Mouse (Mus musculus) neural tube, embryonic 15.5 days (tissue): Measurements from ENCODE around the gene Hoxd12. TPM values are rescaled to one million over a fixed set of nuclear protein-coding genes. Genes with fewer than 3 reads are reported as not detected.

Experiments
- ATAC-seq: fragments of 200-750 bp; cut with Nextera tagmentation; 2 replicates; pipeline ENCODE4 v1.8.0; 2017; ENCODE audit warnings: mild to moderate bottlenecking, moderate TSS enrichment, moderate library complexity; ENCODE audit not compliant: low FRiP score
- H3K27ac ChIP-seq: fragments of 300-500 bp; sonication (generic); replicated peaks from 2 replicates; pipeline ENCODE4 v1.5.1; 2015; ENCODE audit warnings: mild to moderate bottlenecking, inconsistent platforms
- H3K27me3 ChIP-seq: fragments of 300-500 bp; sonication (generic); replicated peaks from 2 replicates; pipeline ENCODE4 v1.6.1; 2015; ENCODE audit warnings: inconsistent platforms
- H3K36me3 ChIP-seq: fragments of 300-500 bp; sonication (generic); 2 replicates; pipeline ENCODE4 v1.6.1; 2015; ENCODE audit warnings: inconsistent platforms
- H3K4me1 ChIP-seq: fragments of 300-500 bp; sonication (generic); 2 replicates; pipeline ENCODE4 v1.6.1; 2015; ENCODE audit warnings: inconsistent platforms
- H3K4me2 ChIP-seq: fragments of 300-500 bp; sonication (generic); 2 replicates; pipeline ENCODE4 v1.6.1; 2015; ENCODE audit warnings: inconsistent platforms, mild to moderate bottlenecking, moderate library complexity
- H3K4me3 ChIP-seq: fragments of 300-500 bp; sonication (generic); replicated peaks from 2 replicates; pipeline ENCODE4 v1.5.1; 2015; ENCODE audit warnings: mild to moderate bottlenecking, inconsistent platforms
- H3K9ac ChIP-seq: fragments of 300-500 bp; sonication (generic); replicated peaks from 2 replicates; pipeline ENCODE4 v1.6.1; 2015; ENCODE audit warnings: mild to moderate bottlenecking, inconsistent platforms
- H3K9me3 ChIP-seq: fragments of 300-500 bp; sonication (generic); replicated peaks from 2 replicates; pipeline ENCODE4 v1.6.1; 2016; ENCODE audit warnings: inconsistent platforms
- WGBS: fragments of 180-500 bp; shearing (Covaris S2); methylation state at CpG from one replicate; pipeline ENCODE4 v1.1.7; 2015; ENCODE audit warnings: mixed read lengths; 5-methylcytosine and 5-hydroxymethylcytosine counted together
- polyA plus RNA-seq: library from polyadenylated mRNA; unstranded; fragments of >200 nt; fragmentation: Nextera tagmentation; extraction: Ambion mirVana; gene quantifications from 2 replicates; pipeline ENCODE4 v1.2.1, GENCODE M21; 2015

Hoxd12 gene
- polyA plus RNA-seq, 1 experiment from 2014 or later, result 0.38 TPM

DNA sequence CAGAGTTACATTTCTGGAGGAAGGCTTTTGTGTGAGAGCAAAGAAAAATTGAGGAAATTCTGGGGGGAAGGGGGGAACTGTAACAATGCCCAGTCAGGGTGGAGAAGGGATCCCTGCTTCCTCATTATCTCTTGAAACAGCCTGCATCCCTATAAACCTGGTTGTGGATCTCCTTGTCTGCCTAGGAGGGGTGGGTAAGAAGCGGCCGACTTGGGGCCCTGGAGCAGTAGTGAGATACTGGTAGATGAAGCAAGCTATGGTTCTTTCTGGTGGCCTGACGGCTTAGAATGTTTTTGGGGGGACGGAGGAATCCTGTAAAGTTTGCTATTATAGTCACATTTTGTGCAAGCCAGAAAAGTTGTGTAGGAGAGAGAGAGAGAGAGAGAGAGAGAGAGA, 18.6 kb downstream of the Hoxd12 start:
- H3K4me1 ChIP-seq, result peaks cover 46% of the 10 kb centered on the region
- peak overlapping the region; percentile 50 for H3K4me3 ChIP-seq
- peaks cover 51% of the 10 kb centered on the region for H3K27me3 ChIP-seq
- H3K9me3 ChIP-seq, result no peaks in the 10 kb centered on the region
- no peaks in the 10 kb centered on the region for H3K36me3 ChIP-seq
- H3K27ac ChIP-seq, result peak overlapping the region; percentile 84
- H3K4me2 ChIP-seq, result peak overlapping the region; percentile 68
- peak overlapping the region; percentile 47 for H3K9ac ChIP-seq
- ATAC-seq, result no peak
- 6% methylated on average over 4 of the region's 4 CpGs for WGBS

DNA sequence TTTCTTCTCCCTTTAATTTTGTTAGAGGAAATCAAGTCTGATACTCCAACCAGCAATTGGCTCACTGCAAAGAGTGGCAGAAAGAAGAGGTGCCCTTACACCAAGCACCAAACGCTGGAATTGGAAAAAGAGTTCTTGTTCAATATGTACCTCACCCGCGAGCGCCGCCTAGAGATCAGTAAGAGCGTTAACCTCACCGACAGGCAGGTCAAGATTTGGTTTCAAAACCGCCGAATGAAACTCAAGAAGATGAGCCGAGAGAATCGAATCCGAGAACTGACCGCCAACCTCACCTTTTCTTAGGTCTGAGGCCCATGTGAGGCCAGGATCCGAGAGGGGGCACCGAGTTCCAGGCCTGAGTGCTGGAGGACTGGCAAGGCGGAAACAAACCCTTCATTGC, 19.3 kb downstream of the Hoxd12 start:
- 2% methylated on average over 16 of the region's 16 CpGs for WGBS
- H3K9ac ChIP-seq, result no peak overlapping the region
- H3K9me3 ChIP-seq, result no peaks in the 10 kb centered on the region
- H3K36me3 ChIP-seq, result no peaks in the 10 kb centered on the region
- peak overlapping the region; percentile 68 for H3K4me2 ChIP-seq
- ATAC-seq, result no peak
- peaks cover 51% of the 10 kb centered on the region for H3K27me3 ChIP-seq
- H3K27ac ChIP-seq, result peak overlapping the region; percentile 84
- H3K4me1 ChIP-seq, result peaks cover 46% of the 10 kb centered on the region
- peak overlapping the region; percentile 50 for H3K4me3 ChIP-seq

DNA sequence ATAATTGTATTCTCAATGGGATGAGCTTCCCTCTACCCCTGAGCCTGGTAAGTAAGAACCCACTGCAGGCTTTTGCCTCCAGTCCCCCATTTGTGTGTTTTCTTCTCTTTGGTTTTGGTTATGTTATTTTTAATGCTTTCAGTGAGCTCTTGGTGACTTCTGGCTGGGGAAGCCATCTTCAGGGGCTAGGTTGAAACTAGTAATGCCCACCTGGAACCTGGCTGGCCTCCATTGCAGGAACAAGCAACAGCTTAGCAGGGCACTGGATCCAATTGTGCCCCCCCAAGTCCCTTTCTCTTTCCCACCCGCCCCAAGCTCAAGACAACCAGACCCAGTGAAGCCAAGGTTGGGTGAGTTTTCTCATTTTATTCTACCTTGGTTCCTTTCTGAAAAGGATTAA, 20.6 kb downstream of the Hoxd12 start:
- Histone ChIP-seq H3K27me3 (peaks cover 50% of the 10 kb centered on the region), H3K9ac (0 out of 2 replicates have a peak overlapping the region, but pooled peaks have one; percentile 10), H3K9me3 (no peaks in the 10 kb centered on the region), H3K36me3 (no peaks in the 10 kb centered on the region), H3K27ac (peak overlapping the region; percentile 28; the same call in 1 of the 2 replicates), H3K4me1 (peaks cover 56% of the 10 kb centered on the region), H3K4me2 (peak overlapping the region; percentile 68), H3K4me3 (peak overlapping the region; percentile 50; the same call in 1 of the 2 replicates)
- WGBS, result 11% methylated on average over 1 of the region's 1 CpGs
- no peak for ATAC-seq

DNA sequence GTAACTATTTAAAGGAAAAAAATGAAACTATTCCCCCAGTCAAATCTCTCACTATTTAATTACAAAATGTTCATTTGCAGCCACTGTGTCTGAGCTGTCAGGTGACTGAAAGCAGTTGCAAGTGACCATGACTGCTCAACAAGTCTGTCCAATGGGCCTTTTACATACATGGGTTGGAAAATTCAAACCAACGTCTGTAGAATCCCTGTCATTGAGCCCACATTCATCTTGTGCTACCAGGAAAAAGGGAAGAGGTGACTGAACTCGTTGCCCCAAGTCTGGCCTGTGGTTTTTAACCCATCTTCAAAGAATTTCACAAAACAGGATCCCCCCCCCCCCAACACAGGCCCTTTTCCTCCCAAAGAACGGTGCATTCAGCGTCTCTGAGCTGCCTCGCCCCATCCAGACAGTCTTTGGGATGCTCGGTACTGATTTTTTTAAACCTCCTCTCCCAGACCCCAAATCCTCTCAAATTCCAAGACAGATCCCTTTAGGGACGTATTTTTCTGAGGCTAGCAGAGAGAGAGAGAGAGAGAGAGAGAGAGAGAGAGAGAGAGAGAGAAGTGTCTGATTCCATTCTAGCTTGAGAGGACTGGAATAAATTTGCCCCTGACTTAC, 21.1 kb downstream of the Hoxd12 start:
- Histone ChIP-seq H3K27me3 (peaks cover 53% of the 10 kb centered on the region), H3K9me3 (no peaks in the 10 kb centered on the region), H3K9ac (peak overlapping the region; percentile 32; the same call in 1 of the 2 replicates), H3K4me3 (peak overlapping the region; percentile 50), H3K36me3 (no peaks in the 10 kb centered on the region), H3K4me2 (peak overlapping the region; percentile 68), H3K27ac (peak overlapping the region; percentile 89), H3K4me1 (peaks cover 60% of the 10 kb centered on the region)
- 13% methylated on average over 7 of the region's 7 CpGs for WGBS
- no peak for ATAC-seq

DNA sequence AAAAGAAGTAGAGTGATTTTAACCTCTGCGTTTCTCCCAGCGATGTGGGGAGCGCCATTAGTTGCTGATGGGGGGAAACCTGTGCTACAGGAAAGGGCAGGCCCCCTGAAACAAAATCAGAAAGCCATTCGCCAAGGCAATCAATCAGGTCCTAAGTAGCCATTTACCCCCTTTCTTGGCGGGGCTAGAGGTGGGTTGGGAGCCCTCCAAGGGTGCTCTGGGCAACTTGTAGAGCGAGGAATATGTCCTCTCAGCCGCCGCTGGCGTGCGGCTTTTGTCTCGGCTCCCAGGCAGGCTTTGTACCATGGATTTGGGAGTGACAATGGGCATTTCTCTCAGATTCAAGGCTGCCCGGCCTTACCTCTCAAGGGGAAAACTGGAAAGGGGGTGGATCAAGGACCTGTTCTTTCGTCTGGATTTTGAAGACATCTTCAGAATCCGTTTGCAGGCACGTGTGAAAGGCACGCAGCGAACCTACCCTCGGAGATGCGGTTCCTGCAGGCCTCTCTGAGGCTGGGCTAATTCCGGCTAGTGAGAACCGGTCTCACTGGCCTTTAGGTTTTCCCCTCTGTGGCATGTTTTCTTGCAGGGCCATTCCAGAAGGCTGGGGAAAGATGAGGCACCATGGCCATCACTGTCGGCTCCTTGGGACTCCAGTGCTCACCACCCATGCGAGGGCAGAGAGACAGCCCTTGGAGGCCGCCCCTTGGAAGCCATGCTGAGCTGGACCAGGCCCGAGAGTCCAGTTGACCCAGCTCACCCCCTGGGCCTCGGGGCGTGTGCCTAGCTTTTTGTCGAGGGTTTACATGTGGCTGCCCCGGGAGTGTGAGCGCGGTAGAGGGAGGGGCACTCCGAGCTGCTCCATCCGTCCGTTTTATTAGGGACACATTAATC, 21.9 kb downstream of the Hoxd12 start:
- Histone ChIP-seq H3K9ac (peak overlapping the region; percentile 63), H3K36me3 (no peaks in the 10 kb centered on the region), H3K27ac (peak overlapping the region; percentile 89), H3K27me3 (peaks cover 49% of the 10 kb centered on the region), H3K4me3 (peak overlapping the region; percentile 50), H3K9me3 (no peaks in the 10 kb centered on the region), H3K4me2 (peak overlapping the region; percentile 68), H3K4me1 (peaks cover 52% of the 10 kb centered on the region)
- 3% methylated on average over 34 of the region's 34 CpGs for WGBS
- ATAC-seq, result peak; percentile 8; the same call in 1 of the 2 replicates

DNA sequence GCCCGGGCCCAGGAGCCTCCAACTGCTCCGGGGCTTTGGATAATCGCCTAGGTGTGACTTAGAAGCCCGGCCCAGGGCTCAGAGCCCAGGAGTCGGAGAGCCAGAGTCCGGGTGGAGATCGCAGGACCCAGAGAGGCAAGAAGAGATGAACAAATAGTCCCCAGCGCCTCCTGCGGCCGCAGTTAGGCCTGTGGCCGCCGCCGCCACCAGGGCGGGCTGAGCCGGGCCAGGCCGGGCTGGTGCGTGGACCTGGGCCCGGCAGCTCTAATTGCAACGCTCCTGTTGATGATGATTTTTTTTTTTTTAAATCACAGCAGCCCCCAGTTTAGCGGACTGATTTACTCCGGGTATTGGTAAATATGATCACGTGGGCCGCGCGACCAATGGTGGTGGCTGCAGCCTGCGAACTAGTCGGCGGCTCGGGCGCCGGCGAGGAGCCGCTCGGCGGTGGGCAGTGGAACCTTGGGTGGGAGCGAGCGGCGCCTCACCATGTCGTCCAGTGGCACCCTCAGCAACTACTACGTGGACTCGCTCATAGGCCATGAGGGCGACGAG, 22.8 kb downstream of the Hoxd12 start, which contains the start of gene Hoxd9:
Hoxd9 (plus strand) TSS at position 161 of the 555 bp plus-strand sequence.
- Histone ChIP-seq H3K4me2 (peak within 1 kb of the TSS; percentile 68), H3K27me3 (peaks cover 39% of the 10 kb centered on the region), H3K4me3 (peak within 1 kb of the TSS; percentile 50), H3K4me1 (peaks cover 45% of the 10 kb centered on the region), H3K36me3 (no peaks in the 10 kb centered on the region), H3K27ac (peak within 1 kb of the TSS; percentile 89), H3K9ac (peak within 1 kb of the TSS; percentile 63), H3K9me3 (no peaks in the 10 kb centered on the region)
- peak; percentile 76 for ATAC-seq
- WGBS, result under 1% methylated on average over 43 of the region's 43 CpGs

DNA sequence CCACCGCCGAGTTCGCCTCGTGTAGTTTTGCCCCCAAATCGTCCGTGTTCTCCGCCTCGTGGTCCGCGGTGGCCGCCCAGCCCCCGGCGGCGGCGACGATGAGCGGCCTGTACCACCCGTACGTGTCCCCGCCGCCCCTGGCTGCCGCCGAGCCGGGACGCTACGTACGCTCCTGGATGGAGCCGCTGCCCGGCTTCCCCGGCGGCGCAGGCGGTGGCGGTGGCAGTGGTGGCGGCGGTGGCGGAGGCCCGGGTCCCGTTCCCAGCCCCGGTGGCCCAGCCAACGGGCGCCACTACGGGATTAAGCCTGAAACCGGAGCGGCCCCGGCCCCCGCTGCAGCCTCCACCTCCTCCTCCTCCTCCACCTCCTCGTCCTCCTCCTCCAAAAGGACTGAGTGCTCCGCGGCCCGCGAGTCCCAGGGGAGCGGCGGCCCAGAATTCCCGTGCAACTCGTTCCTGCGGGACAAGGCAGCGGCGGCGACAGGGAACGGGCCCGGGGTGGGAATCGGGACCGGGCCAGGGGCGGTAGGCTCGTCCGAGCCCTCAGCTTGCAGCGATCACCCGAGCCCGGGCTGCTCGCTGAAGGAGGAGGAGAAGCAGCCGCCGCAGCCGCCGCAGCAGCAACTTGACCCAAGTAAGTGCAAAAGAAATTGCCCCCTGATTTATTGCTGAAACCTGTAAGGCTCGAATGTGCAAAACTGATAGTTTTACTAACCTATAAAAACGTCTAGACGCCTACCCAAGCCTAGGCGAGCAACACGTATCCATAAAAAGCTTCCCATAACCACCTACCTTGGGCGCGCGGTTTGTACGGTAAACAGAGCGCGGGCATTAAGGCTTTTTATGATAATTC, 23.6 kb downstream of the Hoxd12 start:
- H3K4me1 ChIP-seq, result peaks cover 42% of the 10 kb centered on the region
- under 1% methylated on average over 79 of the region's 86 CpGs for WGBS
- peak overlapping the region; percentile 63 for H3K9ac ChIP-seq
- no peaks in the 10 kb centered on the region for H3K9me3 ChIP-seq
- peak overlapping the region; percentile 68 for H3K4me2 ChIP-seq
- H3K36me3 ChIP-seq, result no peaks in the 10 kb centered on the region
- H3K27me3 ChIP-seq, result peaks cover 33% of the 10 kb centered on the region
- H3K27ac ChIP-seq, result peak overlapping the region; percentile 89
- H3K4me3 ChIP-seq, result peak overlapping the region; percentile 50
- ATAC-seq, result peak; percentile 34; the same call in 1 of the 2 replicates

DNA sequence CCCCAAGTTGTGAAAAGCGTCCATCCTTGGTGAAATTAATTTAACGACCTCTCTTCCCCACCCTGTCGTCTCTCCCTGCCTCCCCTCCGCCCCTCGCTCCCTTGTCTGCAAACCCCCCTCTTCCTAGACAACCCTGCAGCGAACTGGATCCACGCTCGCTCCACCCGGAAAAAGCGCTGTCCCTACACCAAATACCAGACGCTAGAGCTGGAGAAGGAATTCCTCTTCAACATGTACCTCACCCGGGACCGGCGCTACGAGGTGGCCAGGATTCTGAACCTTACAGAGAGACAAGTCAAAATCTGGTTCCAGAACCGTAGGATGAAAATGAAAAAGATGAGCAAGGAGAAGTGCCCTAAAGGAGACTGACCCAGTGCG, 24.2 kb downstream of the Hoxd12 start:
- Histone ChIP-seq H3K36me3 (no peaks in the 10 kb centered on the region), H3K27ac (peak overlapping the region; percentile 89), H3K9me3 (no peaks in the 10 kb centered on the region), H3K4me2 (peak overlapping the region; percentile 68), H3K27me3 (peaks cover 30% of the 10 kb centered on the region), H3K9ac (peak overlapping the region; percentile 63), H3K4me1 (peaks cover 48% of the 10 kb centered on the region), H3K4me3 (peak overlapping the region; percentile 50)
- WGBS, result 2% methylated on average over 17 of the region's 17 CpGs
- 0 out of 2 replicates have a peak, but pooled peaks have one; percentile 5 for ATAC-seq

DNA sequence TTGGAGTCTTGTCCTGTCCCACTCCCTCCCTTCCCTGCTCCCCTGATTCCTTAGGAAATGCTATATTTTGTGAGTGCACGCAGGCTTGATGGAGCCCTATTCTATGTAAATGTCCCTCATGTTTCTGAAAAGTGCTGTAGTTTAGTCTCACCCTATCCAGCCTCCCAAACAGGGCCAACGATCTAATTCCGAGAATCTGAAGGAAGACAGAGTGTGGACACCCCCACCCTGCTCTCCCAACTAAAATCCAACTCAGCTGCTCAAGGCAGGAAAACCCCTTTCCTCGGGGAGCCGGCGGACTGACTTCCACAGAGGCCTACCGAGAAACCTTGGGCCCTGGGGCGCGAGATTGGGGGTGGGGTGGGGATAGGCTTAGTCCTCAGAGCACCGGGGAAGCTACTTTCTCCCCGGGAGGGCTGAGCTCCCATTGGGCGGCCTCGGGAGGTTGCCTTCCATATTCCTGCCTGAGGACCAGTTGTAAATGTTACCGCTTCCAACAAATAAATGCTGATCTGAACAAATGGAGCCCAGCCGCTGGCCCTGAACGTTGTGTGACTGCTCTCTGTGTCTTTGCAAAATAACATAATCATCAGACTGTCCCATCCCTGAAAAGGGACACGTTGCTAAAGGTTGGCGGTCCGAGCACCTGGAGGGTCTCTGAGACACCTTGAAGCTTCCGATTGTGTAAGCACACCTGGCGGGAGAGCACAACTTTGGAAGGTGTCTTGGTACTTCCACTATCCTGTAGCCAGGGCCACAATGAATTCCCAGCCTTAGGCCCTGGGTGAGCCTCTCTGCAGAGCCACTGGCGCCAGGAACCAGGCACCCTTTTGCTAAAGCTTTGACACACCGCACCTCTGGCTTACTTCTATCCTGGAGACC, 25.1 kb downstream of the Hoxd12 start:
- 6% methylated on average over 23 of the region's 23 CpGs for WGBS
- H3K4me2 ChIP-seq, result peak overlapping the region; percentile 68
- H3K4me3 ChIP-seq, result peak overlapping the region; percentile 50
- H3K9me3 ChIP-seq, result no peaks in the 10 kb centered on the region
- no peak for ATAC-seq
- no peaks in the 10 kb centered on the region for H3K36me3 ChIP-seq
- peaks cover 51% of the 10 kb centered on the region for H3K4me1 ChIP-seq
- H3K27ac ChIP-seq, result peak overlapping the region; percentile 89
- H3K27me3 ChIP-seq, result peaks cover 25% of the 10 kb centered on the region
- H3K9ac ChIP-seq, result peak overlapping the region; percentile 63

DNA sequence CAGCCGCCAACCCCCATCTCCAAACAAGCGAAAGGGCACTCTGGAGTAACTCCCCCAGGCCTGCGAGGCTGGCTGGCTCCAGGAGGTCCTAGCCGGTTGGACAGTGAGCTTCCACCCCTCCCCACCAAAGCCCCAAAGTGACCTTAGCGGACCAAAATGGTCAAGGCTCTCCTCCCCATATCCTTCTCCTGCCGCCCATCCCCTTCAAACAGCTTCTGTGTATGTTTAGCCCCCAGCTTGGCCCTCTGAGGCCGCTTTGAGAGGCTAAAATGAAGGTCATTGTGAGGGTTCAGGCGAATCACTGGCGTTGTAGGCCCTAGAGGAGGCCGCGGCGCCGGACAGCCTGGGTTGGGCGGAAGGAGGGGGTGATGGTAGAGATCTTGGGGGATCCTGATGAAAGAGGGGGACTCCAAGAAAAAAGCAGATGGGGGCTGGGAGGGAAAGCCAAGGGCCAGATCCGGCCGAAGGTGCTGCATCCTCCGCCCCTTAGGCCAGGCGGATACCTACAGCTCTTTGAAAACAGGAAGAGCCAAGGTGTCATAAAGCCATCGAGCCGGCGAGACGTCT, 25.8 kb downstream of the Hoxd12 start:
- ATAC-seq, result no peak
- WGBS, result 11% methylated on average over 22 of the region's 22 CpGs
- no peaks in the 10 kb centered on the region for H3K9me3 ChIP-seq
- peaks cover 45% of the 10 kb centered on the region for H3K4me1 ChIP-seq
- H3K4me2 ChIP-seq, result peak overlapping the region; percentile 68
- H3K4me3 ChIP-seq, result peak overlapping the region; percentile 50
- peaks cover 18% of the 10 kb centered on the region for H3K27me3 ChIP-seq
- peak overlapping the region; percentile 89 for H3K27ac ChIP-seq
- peak overlapping the region; percentile 63 for H3K9ac ChIP-seq
- no peaks in the 10 kb centered on the region for H3K36me3 ChIP-seq
